Mouse (Mus musculus) liver, adult 2 months (tissue): Measurements from ENCODE around the gene Sardh. TPM values are rescaled to one million over a fixed set of nuclear protein-coding genes. Genes with fewer than 3 reads are reported as not detected.

Source experiments
- DNase-seq: peaks from one replicate; pipeline ENCODE4 v3.0.0-alpha.2; 2011; ENCODE audit warnings: low read depth, low spot score; ENCODE audit errors: extremely low read depth
- H3K27ac ChIP-seq: fragments of 200-500 bp; replicated peaks from 2 replicates; pipeline ENCODE4 v1.5.1; 2012; ENCODE audit warnings: low read depth, mild to moderate bottlenecking, control low read depth, inconsistent platforms, low read length; ENCODE audit not compliant: insufficient read depth
- H3K27me3 ChIP-seq: fragments of 200-500 bp; 2 replicates; pipeline ENCODE4 v1.6.1; 2012; ENCODE audit warnings: mild to moderate bottlenecking, moderate library complexity, low read length, inconsistent platforms; ENCODE audit not compliant: control insufficient read depth, insufficient read depth
- H3K36me3 ChIP-seq: fragments of 200-500 bp; 2 replicates; pipeline ENCODE4 v1.6.1; 2012; ENCODE audit warnings: low read length, inconsistent platforms; ENCODE audit not compliant: control insufficient read depth, insufficient read depth
- H3K4me1 ChIP-seq: fragments of 200-500 bp; 2 replicates; pipeline ENCODE4 v1.6.1; 2011; ENCODE audit warnings: low read length; ENCODE audit not compliant: control insufficient read depth, insufficient read depth
- H3K4me3 ChIP-seq: fragments of 200-500 bp; 2 replicates; pipeline ENCODE4 v1.5.1; 2011; ENCODE audit warnings: low read depth, mild to moderate bottlenecking, control low read depth, low read length, moderate library complexity; ENCODE audit not compliant: insufficient read depth
- H3K79me2 ChIP-seq: fragments of 200-500 bp; 2 replicates; pipeline ENCODE4 v1.6.1; 2012; ENCODE audit warnings: inconsistent platforms, mild to moderate bottlenecking, low read length, moderate library complexity; ENCODE audit not compliant: control insufficient read depth, insufficient read depth
- H3K9ac ChIP-seq: fragments of 200-500 bp; 2 replicates; pipeline ENCODE4 v1.6.1; 2012; ENCODE audit warnings: low read depth, mild to moderate bottlenecking, control low read depth, inconsistent platforms, low read length
- CTCF ChIP-seq: fragments of 200-500 bp; IDR thresholded peaks from 2 replicates; pipeline ENCODE4 v1.5.1; 2011; ENCODE audit warnings: low read depth, low read length, control low read depth
- POLR2A ChIP-seq: fragments of 200-500 bp; IDR thresholded peaks from 2 replicates; pipeline ENCODE4 v1.6.1; 2011; ENCODE audit warnings: low read length, control low read depth; ENCODE audit not compliant: insufficient read depth; ENCODE audit errors: extremely low read depth
- WGBS: fragments of 180-500 bp; shearing (Covaris S2); methylation state at CpG from one replicate; pipeline ENCODE4 v1.1.7; 2018; 5-methylcytosine and 5-hydroxymethylcytosine counted together
- polyA plus RNA-seq: library from polyadenylated mRNA; depleted of rRNA; stranded (reverse); fragments of >200 nt; gene quantifications from 2 replicates; pipeline ENCODE4 v1.2.3, GENCODE M21; 2012
- total RNA-seq: library from RNA; depleted of rRNA; stranded (reverse); fragments of >200 nt; gene quantifications from 2 replicates; pipeline ENCODE4 v1.2.3, GENCODE M21; 2014

Gene Sardh
- total and polyA plus RNA-seq, 2 experiments, result 382 to 768 TPM

DNA sequence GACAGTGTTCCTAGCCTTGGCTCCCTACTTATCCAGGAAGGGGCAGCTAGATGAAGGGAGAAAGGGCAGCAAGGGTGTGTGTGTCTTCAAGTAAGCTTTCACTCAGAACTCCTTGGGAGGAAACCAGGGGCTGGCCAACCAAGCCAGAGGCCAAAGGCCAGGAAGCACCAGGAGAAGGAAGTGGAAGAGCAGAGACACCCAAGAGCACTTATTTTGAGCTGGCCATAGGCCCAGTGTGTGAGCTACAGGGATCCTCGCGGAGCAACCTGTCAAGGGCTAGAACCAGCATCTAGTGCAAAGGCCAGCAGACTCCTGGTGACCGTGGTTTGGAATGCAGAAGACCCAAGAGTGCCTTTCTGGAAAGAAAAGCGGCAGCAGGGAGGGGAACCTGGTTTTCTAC, 14.8 kb upstream of the Sardh start:
- no peak overlapping the region for H3K4me3 ChIP-seq
- peaks cover 20% of the 10 kb centered on the region for H3K36me3 ChIP-seq
- TF ChIP-seq POLR2A (no peak), CTCF (no peak)
- H3K4me1 ChIP-seq, result 0 out of 2 replicates have a peak, but pooled peaks cover 2% of the 10 kb centered on the region
- H3K27me3 ChIP-seq, result no peaks in the 10 kb centered on the region
- no peaks in the 10 kb centered on the region for H3K79me2 ChIP-seq
- no peak for DNase-seq
- 85% methylated on average over 4 of the region's 4 CpGs for WGBS
- H3K9ac ChIP-seq, result no peak overlapping the region
- no peak overlapping the region for H3K27ac ChIP-seq

DNA sequence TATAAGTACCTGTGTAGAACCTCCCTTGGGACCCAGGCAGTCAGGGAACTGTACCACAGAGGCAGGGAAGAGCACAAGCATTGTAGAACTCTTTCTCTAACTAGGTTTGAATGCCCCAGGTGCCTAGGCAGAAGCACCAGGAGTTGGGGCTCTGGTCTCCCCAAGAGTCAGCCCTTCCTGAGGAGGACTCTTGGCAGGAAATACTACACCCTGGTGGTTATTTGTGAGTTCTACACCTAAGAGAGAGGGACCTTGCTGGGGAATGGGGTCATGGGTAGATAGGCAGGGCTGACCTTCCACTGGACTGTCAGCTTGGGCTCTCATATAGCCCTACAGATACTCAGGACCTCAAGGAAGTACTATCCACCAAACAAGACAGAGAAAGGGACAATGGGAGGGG, 3.3 kb upstream of the Sardh start:
- Histone ChIP-seq H3K4me1 (peaks cover 13% of the 10 kb centered on the region), H3K4me3 (no peak overlapping the region), H3K79me2 (no peaks in the 10 kb centered on the region), H3K27me3 (no peaks in the 10 kb centered on the region), H3K36me3 (no peaks in the 10 kb centered on the region), H3K9ac (no peak overlapping the region), H3K27ac (no peak overlapping the region)
- peak; percentile 50 for DNase-seq
- TF ChIP-seq CTCF (peak; percentile 37), POLR2A (no peak)

DNA sequence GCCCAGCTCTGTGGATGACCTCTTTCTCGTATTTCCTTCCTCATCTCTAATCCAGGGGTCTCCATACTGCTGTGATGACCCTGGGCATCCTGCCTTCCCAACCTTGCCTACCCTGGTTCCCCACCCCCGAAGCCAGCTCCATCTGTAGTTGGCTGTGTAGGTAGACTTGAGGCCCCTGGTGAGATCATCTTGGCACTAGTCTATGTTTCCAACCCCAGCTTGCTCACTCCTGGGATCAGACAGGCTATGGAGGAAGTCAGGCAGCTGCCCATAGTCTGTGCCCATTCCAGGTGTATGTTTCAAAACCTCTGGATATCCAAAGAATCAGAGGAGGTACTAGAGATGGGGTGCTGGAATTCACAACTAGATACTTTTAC, 662 bp downstream of the Sardh start:
- no peak for TF ChIP-seq POLR2A
- no peak for TF ChIP-seq CTCF
- H3K9ac ChIP-seq, result peak overlapping the region; percentile 78
- H3K79me2 ChIP-seq, result peaks cover 21% of the 10 kb centered on the region; the same call in 1 of the 2 replicates

DNA sequence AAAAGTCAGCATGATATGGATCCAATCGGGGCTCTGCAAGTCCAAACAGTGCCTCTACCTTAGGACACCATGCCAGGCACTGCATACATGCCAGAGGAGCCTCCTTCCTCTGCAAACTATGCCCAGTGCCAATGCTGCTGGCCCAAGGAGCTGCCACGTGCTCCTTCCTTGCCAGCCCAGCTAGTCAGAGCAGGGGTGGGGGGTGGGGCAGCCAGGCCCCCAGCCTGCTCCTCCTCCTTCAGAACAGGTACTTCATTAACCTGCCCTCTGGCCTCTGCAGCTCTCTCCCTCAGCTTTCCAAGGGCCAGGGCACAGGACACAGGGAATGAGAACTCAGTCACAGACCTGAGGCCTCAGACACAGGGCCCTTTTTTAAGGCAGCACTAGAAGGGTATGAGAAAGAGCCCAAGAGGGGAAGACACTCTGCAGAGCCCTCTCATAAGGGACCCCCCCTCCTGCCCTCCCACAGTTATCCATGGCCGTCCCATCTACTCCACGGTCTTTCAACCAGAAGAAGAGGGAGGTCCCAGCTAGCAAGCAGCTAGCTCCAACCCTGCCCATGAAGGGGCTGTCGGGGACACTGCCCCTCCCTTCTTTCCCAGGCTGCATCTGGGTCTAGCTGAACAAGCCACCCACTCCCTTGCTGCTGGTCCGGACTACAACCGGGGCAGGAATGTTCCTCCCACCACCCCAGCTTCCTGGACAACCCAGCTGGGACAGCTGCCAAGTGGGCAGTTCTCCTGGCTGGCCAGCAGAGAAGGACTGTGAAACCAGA, 1.2 kb downstream of the Sardh start:
- peak overlapping the region; percentile 69 for H3K4me3 ChIP-seq
- peaks cover 16% of the 10 kb centered on the region for H3K36me3 ChIP-seq
- H3K27ac ChIP-seq, result peak overlapping the region; percentile 98
- peaks cover 29% of the 10 kb centered on the region for H3K4me1 ChIP-seq
- H3K27me3 ChIP-seq, result no peaks in the 10 kb centered on the region
- peak; percentile 98 for DNase-seq
- 5% methylated on average over 7 of the region's 7 CpGs for WGBS
- peaks cover 21% of the 10 kb centered on the region; the same call in 1 of the 2 replicates for H3K79me2 ChIP-seq
- H3K9ac ChIP-seq, result peak overlapping the region; percentile 93
- TF ChIP-seq POLR2A (peak; percentile 71; the same call in 1 of the 2 replicates), CTCF (no peak)

More for the DNA sequence above, 662 bp downstream of the Sardh start:
- 4% methylated on average over 2 of the region's 2 CpGs for WGBS
- DNase-seq, result no peak
- Histone ChIP-seq H3K27me3 (no peaks in the 10 kb centered on the region), H3K4me3 (peak overlapping the region; percentile 19), H3K4me1 (peaks cover 29% of the 10 kb centered on the region), H3K36me3 (peaks cover 10% of the 10 kb centered on the region), H3K27ac (peak overlapping the region; percentile 98)

DNA sequence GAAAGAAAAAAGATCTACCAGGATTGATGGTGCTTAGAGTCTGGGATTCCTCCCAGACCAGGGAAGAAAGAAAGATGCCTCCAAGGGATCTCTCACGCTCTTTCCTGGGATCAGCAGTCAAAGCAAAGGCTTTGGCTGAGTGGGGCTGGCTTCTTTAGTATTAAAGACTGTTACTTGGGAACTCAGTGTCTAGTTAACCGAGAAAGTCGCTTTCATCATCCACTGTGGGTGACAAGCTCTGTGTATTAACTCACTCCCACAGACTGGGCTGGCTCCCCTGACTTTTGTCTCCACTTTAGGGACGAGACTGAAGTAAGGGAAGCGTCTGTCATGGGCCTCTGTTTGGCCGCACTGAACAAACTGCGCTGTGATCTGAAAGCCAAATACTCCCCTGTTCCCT, 2.2 kb downstream of the Sardh start:
- H3K36me3 ChIP-seq, result peaks cover 26% of the 10 kb centered on the region
- H3K27me3 ChIP-seq, result no peaks in the 10 kb centered on the region
- DNase-seq, result peak; percentile 39
- TF ChIP-seq POLR2A (no peak), CTCF (no peak)
- H3K4me1 ChIP-seq, result peaks cover 28% of the 10 kb centered on the region
- peak overlapping the region; percentile 92 for H3K27ac ChIP-seq
- peak overlapping the region; percentile 69 for H3K4me3 ChIP-seq
- peaks cover 21% of the 10 kb centered on the region; the same call in 1 of the 2 replicates for H3K79me2 ChIP-seq
- 26% methylated on average over 7 of the region's 7 CpGs for WGBS
- H3K9ac ChIP-seq, result peak overlapping the region; percentile 93

DNA sequence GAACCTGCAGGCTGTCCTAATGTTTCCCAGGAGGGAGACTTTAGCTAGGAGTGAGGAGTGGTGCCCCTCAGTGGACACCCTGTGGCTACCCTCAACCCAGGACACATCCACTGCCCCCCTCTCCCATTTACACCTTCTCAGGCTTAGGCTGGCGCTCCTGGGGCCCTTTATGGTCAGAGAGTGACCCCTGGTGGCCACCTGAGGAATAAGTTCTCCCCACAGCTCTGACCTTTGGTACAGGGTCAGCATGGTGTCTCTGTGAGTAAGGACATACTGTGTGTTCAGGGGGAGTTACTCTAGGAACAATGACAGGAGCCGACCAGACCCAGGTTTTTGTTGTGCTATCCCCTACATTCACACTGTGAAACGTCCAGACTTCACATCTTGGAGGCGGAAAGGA, 10.8 kb downstream of the Sardh start:
- whole genome bisulfite sequencing, result 43% methylated on average over 4 of the region's 4 CpGs
- H3K4me1 ChIP-seq, result no peaks in the 10 kb centered on the region; the same call in 1 of the 2 replicates
- DNase-seq, result peak; percentile 53
- no peaks in the 10 kb centered on the region for H3K27me3 ChIP-seq
- H3K79me2 ChIP-seq, result no peaks in the 10 kb centered on the region
- no peak overlapping the region for H3K9ac ChIP-seq
- H3K36me3 ChIP-seq, result peaks cover 68% of the 10 kb centered on the region
- H3K27ac ChIP-seq, result no peak overlapping the region
- H3K4me3 ChIP-seq, result no peak overlapping the region
- TF ChIP-seq POLR2A, result no peak
- peak; percentile 82 for TF ChIP-seq CTCF
